Mouse (Mus musculus) intestine, embryonic 14.5 days (tissue): ENCODE measurements at regions not wholly inside any gene's neighbourhood (a gene's known extent, or its start where the extent isn't known, plus 50 kb on each side); places are given as distances from the start of the nearest gene placed in this dataset.
"Not testable (repeated sequence)": the region's sequence is repeated elsewhere in the genome, so short reads cannot be mapped to it uniquely, and the experiment has no call there.

ENCODE experiments used
- ATAC-seq: fragments of 200-750 bp; cut with Nextera tagmentation; replicated peaks from 2 replicates; pipeline ENCODE4 v1.8.0; 2017; ENCODE audit warnings: low read depth, moderate number of reproducible peaks, moderate TSS enrichment, moderate library complexity; ENCODE audit not compliant: low FRiP score, low TSS enrichment
- DNase-seq: peaks from one replicate; pipeline ENCODE4 v3.0.0-alpha.2; 2018; ENCODE audit warnings: low spot score
- H3K27ac ChIP-seq: fragments of 300-500 bp; sonication (generic); 2 replicates; pipeline ENCODE4 v1.5.1; 2014; ENCODE audit warnings: low read depth, mild to moderate bottlenecking, control low read depth
- H3K27me3 ChIP-seq: fragments of 300-500 bp; sonication (generic); replicated peaks from 2 replicates; pipeline ENCODE4 v1.6.1; 2014; ENCODE audit warnings: low read length, control low read depth; ENCODE audit not compliant: control insufficient read depth, insufficient read depth
- H3K36me3 ChIP-seq: fragments of 300-500 bp; sonication (generic); 2 replicates; pipeline ENCODE4 v1.6.1; 2014; ENCODE audit warnings: low read length, control low read depth; ENCODE audit not compliant: control insufficient read depth, insufficient read depth
- H3K4me1 ChIP-seq: fragments of 300-500 bp; sonication (generic); replicated peaks from 2 replicates; pipeline ENCODE4 v1.6.1; 2014; ENCODE audit warnings: low read length, control low read depth, mixed read lengths; ENCODE audit not compliant: control insufficient read depth, insufficient read depth
- H3K4me2 ChIP-seq: fragments of 300-500 bp; sonication (generic); 2 replicates; pipeline ENCODE4 v1.6.1; 2014; ENCODE audit warnings: low read length
- H3K4me3 ChIP-seq: fragments of 300-500 bp; sonication (generic); 2 replicates; pipeline ENCODE4 v1.5.1; 2014; ENCODE audit warnings: low read depth, low read length, control low read depth, mixed read lengths
- H3K9ac ChIP-seq: fragments of 300-500 bp; sonication (generic); 2 replicates; pipeline ENCODE4 v1.6.1; 2014; ENCODE audit warnings: mild to moderate bottlenecking, low read length
- H3K9me3 ChIP-seq: fragments of 300-500 bp; sonication (generic); 2 replicates; pipeline ENCODE4 v1.6.1; 2016; ENCODE audit warnings: low read length, control low read depth; ENCODE audit not compliant: control insufficient read depth
- WGBS: fragments of 180-500 bp; shearing (Covaris S2); extraction: QIAGEN DNeasy Blood & Tissue Kit; methylation state at CpG from one replicate; pipeline ENCODE4 v1.1.7; 2014; 5-methylcytosine and 5-hydroxymethylcytosine counted together

GRCm38 (mm10) chr4:89753484-89753883 is 74.2 kb downstream of the Dmrta1 start:
- H3K4me3 ChIP-seq, result no peak overlapping the region
- ATAC-seq (no peak), DNase-seq (no peak)
- no peak overlapping the region for H3K4me2 ChIP-seq
- no peak overlapping the region for H3K9ac ChIP-seq
- H3K27ac ChIP-seq, result no peak overlapping the region
- no peaks in the 10 kb centered on the region for H3K9me3 ChIP-seq
- H3K4me1 ChIP-seq, result no peaks in the 10 kb centered on the region
- no peaks in the 10 kb centered on the region for H3K36me3 ChIP-seq
- H3K27me3 ChIP-seq, result no peaks in the 10 kb centered on the region
- 71% methylated on average over 1 of the region's 1 CpGs for WGBS

- H3K4me2 ChIP-seq, result no peak overlapping the region
- no peaks in the 10 kb centered on the region for H3K36me3 ChIP-seq
- ATAC-seq (no peak), DNase-seq (no peak)
- no peak overlapping the region for H3K9ac ChIP-seq
- H3K4me3 ChIP-seq, result no peak overlapping the region
- H3K4me1 ChIP-seq, result no peaks in the 10 kb centered on the region
- no peaks in the 10 kb centered on the region for H3K27me3 ChIP-seq
- no peak overlapping the region for H3K27ac ChIP-seq
- no peaks in the 10 kb centered on the region for H3K9me3 ChIP-seq
- WGBS, result 34% methylated on average over 10 of the region's 10 CpGs
Measured at GRCm38 (mm10) chr4:89776269-89776668, 97.0 kb downstream of the Dmrta1 start.

- Histone ChIP-seq H3K27ac (no peak overlapping the region), H3K4me2 (no peak overlapping the region), H3K9ac (no peak overlapping the region), H3K4me3 (no peak overlapping the region), H3K27me3 (no peaks in the 10 kb centered on the region), H3K4me1 (no peaks in the 10 kb centered on the region), H3K36me3 (no peaks in the 10 kb centered on the region), H3K9me3 (no peaks in the 10 kb centered on the region)
- ATAC-seq (no peak), DNase-seq (no peak)
- 88% methylated on average over 1 of the region's 1 CpGs for WGBS
Measured at GRCm38 (mm10) chr4:89781487-89781886, 102.3 kb downstream of the Dmrta1 start.

- Histone ChIP-seq H3K4me3 (no peak overlapping the region), H3K4me1 (no peaks in the 10 kb centered on the region), H3K9me3 (no peaks in the 10 kb centered on the region), H3K9ac (no peak overlapping the region), H3K27ac (no peak overlapping the region), H3K4me2 (no peak overlapping the region), H3K27me3 (no peaks in the 10 kb centered on the region), H3K36me3 (no peaks in the 10 kb centered on the region)
- DNase-seq (no peak), ATAC-seq (no peak)
- 82% methylated on average over 7 of the region's 7 CpGs for whole genome bisulfite sequencing
Measured at GRCm38 (mm10) chr4:89816823-89817222, 137.6 kb downstream of the Dmrta1 start.

- 72% methylated on average over 6 of the region's 6 CpGs for WGBS
- ATAC-seq (no peak), DNase-seq (no peak)
- Histone ChIP-seq H3K27ac (no peak overlapping the region), H3K4me2 (no peak overlapping the region), H3K27me3 (no peaks in the 10 kb centered on the region), H3K9me3 (no peaks in the 10 kb centered on the region), H3K9ac (no peak overlapping the region), H3K4me3 (no peak overlapping the region), H3K36me3 (no peaks in the 10 kb centered on the region), H3K4me1 (no peaks in the 10 kb centered on the region)
Measured at GRCm38 (mm10) chr4:89834552-89835206, 155.4 kb downstream of the Dmrta1 start.

GRCm38 (mm10) chr4:89875375-89876055 is 196.3 kb downstream of the Dmrta1 start:
- not testable (repeated sequence) for H3K27me3 ChIP-seq, H3K36me3 ChIP-seq, H3K9ac ChIP-seq, H3K4me1 ChIP-seq, H3K27ac ChIP-seq, H3K4me3 ChIP-seq, H3K9me3 ChIP-seq
- ATAC-seq, result peak; percentile 68
- 0 out of 2 replicates have a peak overlapping the region, but pooled peaks have one; percentile 11 for H3K4me2 ChIP-seq
- WGBS, result 26% methylated on average over 6 of the region's 15 CpGs
- DNase-seq, result peak; percentile 57

- H3K4me3 ChIP-seq, result peak overlapping the region; percentile 26
- not testable (repeated sequence) for H3K9ac ChIP-seq, H3K36me3 ChIP-seq, H3K9me3 ChIP-seq, ATAC-seq, H3K4me1 ChIP-seq, H3K27ac ChIP-seq, DNase-seq, H3K27me3 ChIP-seq
- peak overlapping the region; percentile 50 for H3K4me2 ChIP-seq
- WGBS, result 26% methylated on average over 7 of the region's 14 CpGs
Measured at GRCm38 (mm10) chr4:89876131-89876530, 196.9 kb downstream of the Dmrta1 start.

GRCm38 (mm10) chr4:89881083-89881482 is 201.8 kb downstream of the Dmrta1 start:
- Histone ChIP-seq H3K4me2 (no peak overlapping the region), H3K9ac (no peak overlapping the region), H3K4me1 (no peaks in the 10 kb centered on the region), H3K36me3 (no peaks in the 10 kb centered on the region), H3K9me3 (no peaks in the 10 kb centered on the region), H3K27ac (no peak overlapping the region), H3K4me3 (no peak overlapping the region), H3K27me3 (no peaks in the 10 kb centered on the region)
- ATAC-seq (no peak), DNase-seq (no peak)
- WGBS, result 55% methylated on average over 3 of the region's 3 CpGs

GRCm38 (mm10) chr4:89909622-89910021 is 230.4 kb downstream of the Dmrta1 start:
- H3K27ac ChIP-seq, result no peak overlapping the region
- no peak overlapping the region for H3K9ac ChIP-seq
- H3K9me3 ChIP-seq, result no peaks in the 10 kb centered on the region
- no peaks in the 10 kb centered on the region for H3K36me3 ChIP-seq
- no peaks in the 10 kb centered on the region for H3K27me3 ChIP-seq
- DNase-seq (no peak), ATAC-seq (no peak)
- H3K4me2 ChIP-seq, result no peak overlapping the region
- H3K4me1 ChIP-seq, result no peaks in the 10 kb centered on the region
- H3K4me3 ChIP-seq, result no peak overlapping the region
